Mouse (Mus musculus) lung, embryonic 15.5 days (tissue): ENCODE results near the gene Ttpal. TPM values are rescaled to one million over a fixed set of nuclear protein-coding genes. Genes with fewer than 3 reads are reported as not detected.
"Not testable (repeated sequence)": the region's sequence is repeated elsewhere in the genome, so short reads cannot be mapped to it uniquely, and the experiment has no call there.

ENCODE experiments used
- ATAC-seq: fragments of 200-750 bp; cut with Nextera tagmentation; 2 replicates; pipeline ENCODE4 v1.8.0; 2017; ENCODE audit warnings: moderate number of reproducible peaks, borderline replicate concordance; ENCODE audit not compliant: low FRiP score, low TSS enrichment; ENCODE audit errors: extremely low read depth
- H3K27ac ChIP-seq: fragments of 300-500 bp; sonication (generic); 2 replicates; pipeline ENCODE4 v1.5.1; 2015; ENCODE audit warnings: moderate library complexity, mild to moderate bottlenecking, inconsistent platforms
- H3K27me3 ChIP-seq: fragments of 300-500 bp; sonication (generic); 2 replicates; pipeline ENCODE4 v1.6.1; 2015; ENCODE audit warnings: inconsistent platforms
- H3K36me3 ChIP-seq: fragments of 300-500 bp; sonication (generic); 2 replicates; pipeline ENCODE4 v1.6.1; 2015; ENCODE audit warnings: inconsistent platforms
- H3K4me1 ChIP-seq: fragments of 300-500 bp; sonication (generic); 2 replicates; pipeline ENCODE4 v1.6.1; 2015; ENCODE audit warnings: inconsistent platforms
- H3K4me2 ChIP-seq: fragments of 300-500 bp; sonication (generic); 2 replicates; pipeline ENCODE4 v1.6.1; 2015; ENCODE audit warnings: inconsistent platforms, mild to moderate bottlenecking, moderate library complexity
- H3K4me3 ChIP-seq: fragments of 300-500 bp; sonication (generic); 2 replicates; pipeline ENCODE4 v1.5.1; 2015; ENCODE audit warnings: mild to moderate bottlenecking, inconsistent platforms
- H3K9ac ChIP-seq: fragments of 300-500 bp; sonication (generic); 2 replicates; pipeline ENCODE4 v1.6.1; 2015; ENCODE audit warnings: inconsistent platforms
- H3K9me3 ChIP-seq: fragments of 300-500 bp; sonication (generic); 2 replicates; pipeline ENCODE4 v1.6.1; 2016; ENCODE audit warnings: inconsistent platforms
- WGBS: fragments of 180-500 bp; shearing (Covaris S2); methylation state at CpG from one replicate; pipeline ENCODE4 v1.1.7; 2015; 5-methylcytosine and 5-hydroxymethylcytosine counted together
- polyA plus RNA-seq: library from polyadenylated mRNA; unstranded; fragments of >200 nt; fragmentation: Nextera tagmentation; extraction: Ambion mirVana; gene quantifications from 2 replicates; pipeline ENCODE4 v1.2.1, GENCODE M21; 2015

The Ttpal gene
- polyA plus RNA-seq, 1 experiment from 2014 or later, result 30.4 TPM

- Histone ChIP-seq H3K27ac (no peak overlapping the region), H3K4me1 (no peaks in the 10 kb centered on the region), H3K27me3 (no peaks in the 10 kb centered on the region), H3K9ac (no peak overlapping the region), H3K4me2 (no peak overlapping the region), H3K9me3 (no peaks in the 10 kb centered on the region), H3K36me3 (peaks cover 66% of the 10 kb centered on the region), H3K4me3 (no peak overlapping the region)
- WGBS, result 89% methylated on average over 9 of the region's 9 CpGs
- no peak for ATAC-seq
These were observed 13.3 kb downstream of the Ttpal start for GRCm38 (mm10) chr2:163615401-163615800.

- Histone ChIP-seq H3K4me2 (no peak overlapping the region), H3K9ac (no peak overlapping the region), H3K36me3 (peaks cover 69% of the 10 kb centered on the region), H3K4me1 (no peaks in the 10 kb centered on the region), H3K9me3 (no peaks in the 10 kb centered on the region), H3K27ac (no peak overlapping the region), H3K4me3 (no peak overlapping the region), H3K27me3 (no peaks in the 10 kb centered on the region)
- WGBS, result 89% methylated on average over 4 of the region's 4 CpGs
- ATAC-seq, result no peak
These were observed 14.0 kb downstream of the Ttpal start for GRCm38 (mm10) chr2:163615906-163616651.

- H3K27ac ChIP-seq, result no peak overlapping the region
- WGBS, result 75% methylated on average over 3 of the region's 3 CpGs
- H3K9me3 ChIP-seq, result no peaks in the 10 kb centered on the region
- no peak overlapping the region for H3K4me3 ChIP-seq
- H3K4me1 ChIP-seq, result no peaks in the 10 kb centered on the region
- no peak for ATAC-seq
- no peak overlapping the region for H3K9ac ChIP-seq
- H3K27me3 ChIP-seq, result no peaks in the 10 kb centered on the region
- H3K36me3 ChIP-seq, result peaks cover 70% of the 10 kb centered on the region
- no peak overlapping the region for H3K4me2 ChIP-seq
These were observed 14.6 kb downstream of the Ttpal start for GRCm38 (mm10) chr2:163616652-163617227.

- no peak for ATAC-seq
- Histone ChIP-seq H3K27ac (no peak overlapping the region), H3K9me3 (no peaks in the 10 kb centered on the region), H3K4me1 (no peaks in the 10 kb centered on the region), H3K9ac (no peak overlapping the region), H3K4me3 (no peak overlapping the region), H3K27me3 (no peaks in the 10 kb centered on the region), H3K36me3 (peaks cover 72% of the 10 kb centered on the region), H3K4me2 (no peak overlapping the region)
- 65% methylated on average over 3 of the region's 3 CpGs for WGBS
These were observed 15.2 kb downstream of the Ttpal start for GRCm38 (mm10) chr2:163617232-163617863.

- H3K9me3 ChIP-seq, result no peaks in the 10 kb centered on the region
- no peak overlapping the region for H3K27ac ChIP-seq
- no peaks in the 10 kb centered on the region for H3K4me1 ChIP-seq
- no peak overlapping the region for H3K9ac ChIP-seq
- no peak overlapping the region for H3K4me2 ChIP-seq
- ATAC-seq, result no peak
- WGBS, result 84% methylated on average over 4 of the region's 4 CpGs
- H3K4me3 ChIP-seq, result no peak overlapping the region
- H3K27me3 ChIP-seq, result no peaks in the 10 kb centered on the region
- peaks cover 75% of the 10 kb centered on the region for H3K36me3 ChIP-seq
These were observed 15.8 kb downstream of the Ttpal start for GRCm38 (mm10) chr2:163617874-163618273.

GRCm38 (mm10) chr2:163620451-163620850, 18.3 kb downstream of the Ttpal start:
- H3K4me2 ChIP-seq, result no peak overlapping the region
- peak; percentile 57; the same call in 1 of the 2 replicates for ATAC-seq
- H3K36me3 ChIP-seq, result peaks cover 72% of the 10 kb centered on the region
- no peak overlapping the region for H3K4me3 ChIP-seq
- H3K27me3 ChIP-seq, result no peaks in the 10 kb centered on the region
- no peak overlapping the region for H3K9ac ChIP-seq
- no peaks in the 10 kb centered on the region for H3K4me1 ChIP-seq
- WGBS, result 59% methylated on average over 8 of the region's 8 CpGs
- no peak overlapping the region for H3K27ac ChIP-seq
- no peaks in the 10 kb centered on the region for H3K9me3 ChIP-seq

- not testable (repeated sequence) for H3K4me2 ChIP-seq, ATAC-seq, H3K4me3 ChIP-seq, H3K9ac ChIP-seq, H3K27ac ChIP-seq, H3K4me1 ChIP-seq, H3K27me3 ChIP-seq, H3K9me3 ChIP-seq
- peaks cover 74% of the 10 kb centered on the region for H3K36me3 ChIP-seq
- 84% methylated on average over 3 of the region's 3 CpGs for WGBS
These were observed 19.3 kb downstream of the Ttpal start for GRCm38 (mm10) chr2:163621401-163621800.

GRCm38 (mm10) chr2:163631223-163631622, 29.1 kb downstream of the Ttpal start:
- Histone ChIP-seq H3K9ac (no peak overlapping the region), H3K36me3 (peaks cover 78% of the 10 kb centered on the region), H3K4me3 (no peak overlapping the region), H3K4me1 (no peaks in the 10 kb centered on the region), H3K4me2 (no peak overlapping the region), H3K27ac (no peak overlapping the region), H3K9me3 (no peaks in the 10 kb centered on the region), H3K27me3 (no peaks in the 10 kb centered on the region)
- no peak for ATAC-seq
- WGBS, result 94% methylated on average over 4 of the region's 4 CpGs

- no peak overlapping the region for H3K27ac ChIP-seq
- peaks cover 78% of the 10 kb centered on the region for H3K36me3 ChIP-seq
- H3K9ac ChIP-seq, result no peak overlapping the region
- H3K4me1 ChIP-seq, result no peaks in the 10 kb centered on the region
- no peak overlapping the region for H3K4me2 ChIP-seq
- no peak for ATAC-seq
- 94% methylated on average over 2 of the region's 2 CpGs for WGBS
- H3K9me3 ChIP-seq, result no peaks in the 10 kb centered on the region
- no peaks in the 10 kb centered on the region for H3K27me3 ChIP-seq
- H3K4me3 ChIP-seq, result no peak overlapping the region
These were observed 29.6 kb downstream of the Ttpal start for GRCm38 (mm10) chr2:163631715-163632114.

- Histone ChIP-seq H3K9ac (no peak overlapping the region), H3K27me3 (no peaks in the 10 kb centered on the region), H3K4me3 (no peak overlapping the region), H3K36me3 (peaks cover 61% of the 10 kb centered on the region), H3K9me3 (no peaks in the 10 kb centered on the region), H3K4me2 (no peak overlapping the region), H3K27ac (no peak overlapping the region), H3K4me1 (peaks cover 14% of the 10 kb centered on the region)
- 90% methylated on average over 2 of the region's 2 CpGs for WGBS
- ATAC-seq, result no peak
These were observed 32.1 kb downstream of the Ttpal start for GRCm38 (mm10) chr2:163634211-163634610.

- Histone ChIP-seq H3K4me2 (no peak overlapping the region), H3K36me3 (peaks cover 46% of the 10 kb centered on the region), H3K4me3 (no peak overlapping the region), H3K4me1 (peaks cover 30% of the 10 kb centered on the region), H3K27me3 (no peaks in the 10 kb centered on the region), H3K27ac (no peak overlapping the region), H3K9me3 (no peaks in the 10 kb centered on the region), H3K9ac (no peak overlapping the region)
- no peak for ATAC-seq
- WGBS, result 83% methylated on average over 2 of the region's 2 CpGs
These were observed 33.9 kb downstream of the Ttpal start for GRCm38 (mm10) chr2:163636057-163636456.

- Histone ChIP-seq H3K36me3 (peaks cover 30% of the 10 kb centered on the region), H3K9ac (no peak overlapping the region)
These were observed 35.6 kb downstream of the Ttpal start for GRCm38 (mm10) chr2:163637655-163638266.

More at GRCm38 (mm10) chr2:163637655-163638266, 35.6 kb downstream of the Ttpal start:
- no peak for ATAC-seq
- Histone ChIP-seq H3K27ac (peak overlapping the region; percentile 27; the same call in 1 of the 2 replicates), H3K27me3 (no peaks in the 10 kb centered on the region), H3K4me2 (no peak overlapping the region), H3K4me1 (peaks cover 40% of the 10 kb centered on the region), H3K4me3 (no peak overlapping the region), H3K9me3 (no peaks in the 10 kb centered on the region)
- WGBS, result 13% methylated on average over 5 of the region's 5 CpGs
